Mouse (Mus musculus): ENCODE data around the gene Slc2a8.

Gene Slc2a8

DNA sequence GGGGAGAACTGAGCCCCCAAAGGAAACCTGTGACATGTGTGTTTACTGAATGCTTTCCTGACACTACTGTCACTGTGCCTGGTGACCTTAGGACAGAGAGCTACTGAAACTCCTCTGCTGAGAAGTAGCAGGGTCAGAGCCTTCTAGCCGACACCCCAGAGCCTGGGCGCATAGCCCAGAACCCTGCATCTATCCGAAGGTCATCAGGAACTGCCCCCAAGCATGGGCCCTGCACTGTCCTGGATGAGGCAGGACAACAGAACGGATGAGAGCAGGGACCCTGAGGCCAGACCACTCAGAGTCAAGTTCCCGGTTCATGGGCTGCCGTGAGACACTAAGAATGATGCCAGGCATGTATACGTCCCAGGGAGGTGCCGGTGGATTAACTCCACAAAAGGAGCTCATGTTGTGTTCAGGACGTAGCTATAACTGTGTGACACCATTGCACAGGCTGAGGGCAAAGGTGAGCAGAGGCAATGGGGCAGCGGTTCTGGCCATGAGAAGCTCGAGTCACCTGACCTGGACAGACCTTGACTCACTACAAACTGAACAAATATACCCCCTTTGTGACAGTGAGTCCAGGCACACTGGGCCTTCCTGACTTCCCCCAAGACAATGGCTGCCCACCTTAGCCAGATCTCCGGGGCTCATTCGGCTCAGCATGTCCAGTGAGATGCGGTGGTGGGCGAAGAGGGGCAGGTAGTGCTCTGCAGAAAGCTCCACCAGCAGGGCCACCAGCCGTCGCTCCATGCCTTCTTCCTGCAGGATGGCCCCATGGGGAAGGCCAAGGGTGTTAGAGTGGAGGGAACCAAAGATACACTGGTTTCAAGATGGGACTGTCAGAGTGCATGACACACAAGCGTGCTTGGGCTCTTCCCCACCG is 52.7 kb downstream of the Slc2a8 start:
- 81% methylated on average over 19 of the region's 19 CpGs for WGBS

DNA sequence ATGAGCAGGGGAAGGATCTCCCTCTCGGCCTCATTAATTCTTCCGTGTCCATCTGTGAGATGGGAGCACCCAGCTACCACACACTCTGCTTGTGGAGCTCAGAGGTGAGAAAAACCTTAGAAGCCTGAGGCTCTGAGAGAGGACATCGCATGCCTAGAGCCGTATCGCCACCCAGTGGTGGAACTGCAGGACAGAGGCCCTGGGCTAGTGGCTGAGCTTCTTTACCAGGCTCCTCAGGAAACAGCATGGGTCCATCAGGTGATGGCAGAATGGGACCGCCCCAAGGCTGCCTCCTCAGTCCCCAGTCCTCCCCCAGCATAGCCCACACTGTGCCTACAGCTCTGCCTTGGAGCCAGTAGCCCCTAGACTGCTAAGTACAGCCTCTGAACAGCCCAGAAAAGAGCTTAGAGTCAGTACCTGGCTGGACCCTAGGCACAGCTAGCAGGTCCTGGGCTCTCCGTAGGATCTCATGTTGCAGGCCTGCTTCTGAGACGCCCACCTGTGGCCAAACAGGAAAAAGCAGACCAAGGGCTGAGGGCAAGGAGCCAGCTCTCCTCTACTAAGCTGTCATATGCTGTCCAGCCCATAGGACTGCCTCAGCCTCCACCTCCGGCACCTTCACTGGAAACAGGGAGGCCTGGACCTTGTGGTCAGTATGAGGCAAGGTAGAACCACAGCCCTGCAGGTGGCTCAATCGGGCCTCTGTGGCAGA is 53.5 kb downstream of the Slc2a8 start:
- WGBS, result 33% methylated on average over 10 of the region's 10 CpGs

GRCm38 (mm10) chr2:32927624-32928234 is 54.2 kb downstream of the Slc2a8 start:
- WGBS, result 72% methylated on average over 15 of the region's 15 CpGs

- 91% methylated on average over 12 of the region's 12 CpGs for WGBS
Measured at GRCm38 (mm10) chr2:32926330-32927075, 55.4 kb downstream of the Slc2a8 start.

DNA sequence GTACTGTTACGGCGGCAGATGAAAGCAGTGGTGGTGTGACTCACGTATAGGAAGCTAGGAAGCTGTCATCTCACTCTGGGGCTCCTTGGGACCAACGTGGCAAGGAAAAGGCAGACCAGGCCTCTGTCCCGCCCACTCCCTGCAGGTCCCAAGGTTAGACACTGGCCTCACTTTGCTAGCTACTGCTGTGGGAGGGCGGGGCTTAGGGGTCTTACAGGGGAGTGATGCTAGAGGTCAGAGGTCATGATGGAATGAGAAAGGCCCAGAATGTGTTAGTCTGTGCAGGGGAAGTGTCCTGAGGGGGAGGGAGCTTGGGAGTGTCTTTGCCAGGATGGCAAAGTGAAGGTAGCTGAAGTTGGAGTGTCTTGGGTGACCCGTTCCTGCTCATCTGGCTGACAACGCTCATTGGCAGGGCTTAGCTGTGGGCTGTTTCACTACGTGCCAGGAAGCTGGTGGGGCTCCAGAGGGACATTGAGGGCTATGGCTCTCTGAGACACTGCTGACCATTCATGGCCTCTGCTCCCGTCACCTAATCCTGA is 57.5 kb downstream of the Slc2a8 start:
- WGBS, result 63% methylated on average over 10 of the region's 10 CpGs

DNA sequence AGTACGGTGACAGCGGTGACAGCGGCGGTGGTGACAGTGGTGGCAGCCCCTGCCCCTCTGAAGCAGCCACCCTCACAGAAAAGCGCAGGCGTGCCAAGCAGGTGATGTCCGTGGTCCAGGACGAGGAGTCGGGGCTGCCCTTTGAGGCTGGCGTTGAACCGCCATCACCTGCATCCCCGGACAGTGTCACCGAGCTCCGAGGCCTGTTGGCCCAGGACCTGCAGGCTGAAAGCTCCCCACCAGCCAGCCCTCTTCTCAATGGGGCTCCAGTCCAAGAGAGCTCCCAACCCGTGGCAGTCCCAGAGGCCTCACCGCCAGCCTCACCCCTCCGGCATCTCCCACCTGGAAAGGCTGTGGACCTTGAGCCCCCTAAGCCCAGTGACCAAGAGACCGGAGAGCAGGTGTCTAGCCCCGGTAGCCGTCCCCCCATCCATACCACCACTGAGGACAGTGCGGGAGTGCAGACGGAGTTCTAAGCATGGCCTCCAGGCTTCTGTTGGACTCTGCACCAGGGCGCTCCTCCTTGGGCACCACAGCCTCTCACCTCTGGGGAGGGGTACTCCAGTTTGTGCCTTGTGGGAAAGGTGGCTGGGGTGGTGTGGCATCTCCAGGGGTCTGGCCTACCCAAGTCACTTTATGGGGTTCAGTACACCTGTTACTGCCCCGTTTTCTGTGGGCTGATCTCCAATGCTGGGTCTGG is 58.2 kb downstream of the Slc2a8 start:
- WGBS, result 92% methylated on average over 24 of the region's 24 CpGs

Measured in cerebral cortex, adult 2 months (tissue).